Mouse (Mus musculus): ENCODE data around the gene Dgkg.

Gene Dgkg

GRCm38 (mm10) chr16:22501855-22502254, 155.2 kb downstream of the Dgkg start:
- DNase-seq (ENCODE audit: low spot score in 2 of 2): no peak

DNA sequence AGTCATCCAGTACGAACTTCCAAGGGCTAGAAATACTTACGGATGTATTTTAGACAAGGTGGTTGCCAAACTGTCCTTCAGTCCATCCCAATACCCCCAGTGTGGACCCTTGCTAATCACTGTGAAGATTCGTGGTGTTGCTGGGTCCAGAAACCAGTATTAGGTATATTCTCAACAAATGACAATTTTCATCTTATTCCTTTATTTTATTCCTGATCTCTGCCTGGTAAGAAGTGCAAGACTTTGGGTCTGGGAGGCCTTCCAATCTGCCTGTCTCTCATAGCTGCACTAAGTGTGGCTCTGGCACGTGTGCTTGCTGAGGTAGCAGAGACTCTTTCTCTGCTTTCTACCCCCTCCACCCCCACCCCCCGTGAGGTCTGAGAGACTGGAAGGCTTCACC, 156.5 kb downstream of the Dgkg start:
- no peak for DNase-seq (ENCODE audit: low spot score in 2 of 2)

GRCm38 (mm10) chr16:22499951-22500350, 157.1 kb downstream of the Dgkg start:
- DNase-seq (ENCODE audit: low spot score in 2 of 2): no peak

DNA sequence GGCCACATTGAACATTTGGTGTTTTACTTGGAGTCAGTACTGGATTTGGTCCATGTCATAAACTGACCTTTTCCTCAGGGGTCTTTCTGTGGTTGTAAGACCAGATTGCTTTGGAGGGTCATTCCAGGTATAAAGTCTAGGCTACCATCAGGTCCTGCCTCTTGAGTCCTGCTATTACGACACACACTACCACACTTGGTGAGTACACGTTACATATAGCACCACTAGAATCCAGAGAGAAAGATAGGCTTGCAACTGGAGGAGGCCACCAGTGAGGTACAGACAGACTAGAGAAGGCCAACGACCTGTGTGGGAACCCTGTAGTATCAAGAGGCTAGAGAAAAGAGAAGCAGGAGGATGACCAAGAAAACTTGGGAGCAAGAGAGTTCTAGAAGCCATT, 157.6 kb downstream of the Dgkg start:
- DNase-seq (ENCODE audit: low spot score in 2 of 2): no peak

DNA sequence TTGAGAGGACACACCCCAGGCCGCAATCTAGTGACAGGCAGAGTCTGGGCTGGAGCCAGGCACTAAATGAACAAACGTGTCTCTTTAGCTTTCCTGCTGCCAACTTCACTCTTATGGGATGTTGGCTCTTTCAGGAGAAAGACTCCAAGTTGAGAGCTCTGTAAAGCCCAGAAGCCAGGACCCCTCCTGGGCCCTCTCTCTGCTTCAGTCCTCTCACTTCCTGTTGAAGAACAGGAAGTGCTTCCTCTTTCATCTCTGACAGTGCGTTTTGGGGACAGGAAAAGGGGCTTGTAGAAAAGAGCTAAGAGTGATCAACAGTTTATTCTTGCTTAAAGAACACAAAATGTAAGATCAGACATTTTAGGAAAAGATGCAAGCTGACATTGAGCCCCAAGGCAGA, 159.0 kb downstream of the Dgkg start:
- DNase-seq (ENCODE audit: low spot score in 2 of 2): no peak

- DNase-seq (ENCODE audit: low spot score in 2 of 2): no peak
Measured at GRCm38 (mm10) chr16:22495259-22495658, 161.8 kb downstream of the Dgkg start.

GRCm38 (mm10) chr16:22494815-22495214, 162.2 kb downstream of the Dgkg start:
- no peak for DNase-seq (ENCODE audit: low spot score in 2 of 2)

GRCm38 (mm10) chr16:22493396-22493795, 163.6 kb downstream of the Dgkg start:
- no peak for DNase-seq (ENCODE audit: low spot score in 2 of 2)

DNA sequence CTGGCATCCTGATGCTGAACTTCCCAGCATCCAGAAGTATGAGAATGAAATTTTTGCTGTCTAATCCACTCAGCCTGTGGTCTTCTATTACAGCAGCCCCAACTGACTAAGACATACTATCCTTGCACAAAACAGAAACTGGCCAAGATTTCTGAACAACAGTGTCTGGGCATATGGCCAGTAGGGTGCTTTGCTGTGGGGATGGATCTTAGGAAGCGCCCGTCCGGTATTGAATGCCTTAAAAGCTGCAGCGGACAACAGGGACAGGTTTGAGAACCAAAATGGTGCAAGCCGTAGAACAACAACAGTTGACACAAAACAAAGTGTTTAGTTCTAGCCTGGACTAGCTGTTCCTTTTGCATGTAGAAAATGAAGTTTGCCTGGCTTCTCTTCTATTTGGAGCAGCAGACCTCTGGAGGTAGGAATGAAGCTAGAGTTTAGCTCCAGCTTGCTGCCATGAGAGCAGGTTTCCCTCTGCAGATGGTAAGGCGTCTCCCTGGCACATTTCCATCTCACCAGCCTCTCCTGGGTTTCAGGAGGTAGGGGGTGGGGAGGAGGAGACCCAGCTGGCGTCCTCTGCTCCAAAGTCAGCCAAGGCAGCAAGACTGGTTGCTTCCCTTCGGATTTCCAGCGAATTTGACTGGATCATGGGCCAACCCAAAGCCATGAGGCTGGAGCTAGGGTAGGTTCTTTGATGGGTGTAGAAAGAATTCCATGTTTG, 165.4 kb downstream of the Dgkg start:
- no peak for DNase-seq (ENCODE audit: low spot score in 2 of 2)

DNA sequence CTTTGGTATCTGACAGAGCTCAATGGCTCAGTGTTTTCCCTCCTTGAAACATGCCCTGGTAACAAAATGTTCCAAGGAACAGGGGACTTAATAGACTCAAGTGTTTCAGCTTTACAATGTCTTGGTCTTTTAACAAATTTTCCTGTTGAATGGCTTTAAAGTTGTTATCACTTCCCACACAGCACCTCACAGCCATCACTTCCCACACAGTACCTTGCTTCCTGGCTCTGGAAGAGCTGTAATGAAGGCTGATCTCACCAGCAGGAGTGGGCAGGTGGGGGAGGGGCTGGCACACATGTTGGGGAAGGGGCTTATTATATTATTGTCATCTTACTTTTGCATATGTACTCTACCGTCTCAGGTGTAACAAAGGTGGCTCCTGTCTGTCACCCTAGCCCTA, 173.1 kb downstream of the Dgkg start:
- no peak for DNase-seq (ENCODE audit: low spot score in 2 of 2)

GRCm38 (mm10) chr16:22479322-22479721, 177.7 kb downstream of the Dgkg start:
- DNase-seq (ENCODE audit: low spot score in 2 of 2): no peak

DNA sequence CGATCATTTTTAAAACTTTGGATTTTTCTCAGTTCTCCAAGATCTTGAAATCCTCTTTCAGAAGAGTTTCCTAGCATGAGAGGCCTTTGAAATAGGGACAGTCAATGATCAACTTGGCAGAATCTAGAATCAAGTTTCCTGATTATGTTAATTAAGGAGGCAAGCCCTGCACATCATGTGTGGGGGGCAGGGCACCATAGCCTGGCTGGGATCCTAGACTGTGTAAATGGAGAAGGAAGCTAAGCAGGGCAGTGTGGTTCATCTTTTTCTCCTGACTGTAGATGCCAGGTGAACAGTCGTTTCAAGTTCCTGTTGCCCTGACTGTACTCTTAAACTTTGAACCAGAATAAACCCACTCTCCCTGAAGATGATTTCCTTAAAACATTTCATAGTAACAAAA, 185.3 kb downstream of the Dgkg start:
- no peak for DNase-seq (ENCODE audit: low spot score in 2 of 2)

GRCm38 (mm10) chr16:22469385-22469784, 187.6 kb downstream of the Dgkg start:
- no peak for DNase-seq (ENCODE audit: low spot score in 2 of 2)

DNA sequence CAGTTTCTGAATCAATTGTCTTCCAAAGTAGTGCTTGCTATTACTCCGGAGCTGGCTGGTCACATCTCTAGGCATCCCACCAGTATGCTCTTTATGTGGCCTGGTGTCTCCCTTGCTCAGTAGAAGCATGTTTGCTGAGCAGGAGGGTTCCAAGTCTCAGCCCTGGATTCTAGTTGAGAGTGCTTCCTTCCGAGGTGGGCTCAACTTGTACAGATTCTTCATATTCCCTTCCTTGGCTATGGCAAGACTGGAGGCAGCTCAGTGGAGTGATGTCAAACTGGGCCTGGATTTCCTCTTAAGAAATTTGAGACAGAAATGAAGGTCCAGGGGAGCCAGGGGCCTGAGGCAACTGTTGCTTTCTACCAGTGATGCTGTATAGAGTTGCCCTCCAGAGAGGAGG, 189.9 kb downstream of the Dgkg start:
- DNase-seq (ENCODE audit: low spot score in 2 of 2): no peak

DNA sequence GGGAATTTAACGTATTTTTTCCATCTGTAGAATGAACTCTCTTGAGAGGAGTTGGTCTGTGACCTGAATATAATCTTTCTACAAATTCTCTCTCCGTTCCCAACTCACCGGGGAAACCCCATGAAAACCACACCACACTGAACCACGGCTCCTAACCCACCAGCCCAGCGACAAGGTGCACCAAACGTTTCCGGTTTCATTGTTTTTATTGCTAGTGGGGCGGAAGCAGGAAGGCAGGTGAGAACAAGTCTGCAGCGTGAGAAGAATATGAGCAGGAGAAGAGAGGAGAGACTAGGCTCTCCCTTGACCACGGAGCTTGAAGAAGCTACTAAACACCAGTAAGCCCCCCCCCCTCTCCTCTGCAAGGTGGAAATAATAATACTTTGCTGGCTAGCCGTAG, 190.6 kb downstream of the Dgkg start:
- DNase-seq (ENCODE audit: low spot score in 2 of 2): peak in 1 of 2 experiments; percentile 36

DNA sequence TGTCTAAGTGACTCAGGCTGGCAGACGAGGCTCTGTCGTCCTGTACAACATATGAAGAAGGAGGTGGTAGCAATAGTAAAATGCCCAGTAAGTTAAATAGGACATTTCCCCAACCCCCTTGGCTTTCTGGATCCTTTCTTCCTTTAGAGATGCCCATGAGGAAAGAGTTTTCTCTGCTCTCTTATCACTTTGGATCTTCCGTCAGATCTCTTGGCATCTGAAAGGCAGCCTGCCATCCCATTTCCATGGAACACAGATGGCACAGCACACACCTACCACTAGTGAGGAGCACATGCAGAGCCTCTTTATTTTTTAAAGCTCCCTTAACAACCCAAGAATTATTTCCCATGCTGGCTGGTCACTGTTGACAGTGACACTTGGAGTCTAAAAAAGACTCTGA, 194.8 kb downstream of the Dgkg start:
- no peak for DNase-seq (ENCODE audit: low spot score in 2 of 2)

- DNase-seq (ENCODE audit: low spot score in 2 of 2): no peak
Measured at GRCm38 (mm10) chr16:22461728-22462127, 195.3 kb downstream of the Dgkg start.

- no peak for DNase-seq (ENCODE audit: low spot score in 2 of 2)
Measured at GRCm38 (mm10) chr16:22460960-22461359, 196.1 kb downstream of the Dgkg start.

- no peak for DNase-seq (ENCODE audit: low spot score in 2 of 2)
Measured at GRCm38 (mm10) chr16:22452082-22452481, 204.9 kb downstream of the Dgkg start.

DNA sequence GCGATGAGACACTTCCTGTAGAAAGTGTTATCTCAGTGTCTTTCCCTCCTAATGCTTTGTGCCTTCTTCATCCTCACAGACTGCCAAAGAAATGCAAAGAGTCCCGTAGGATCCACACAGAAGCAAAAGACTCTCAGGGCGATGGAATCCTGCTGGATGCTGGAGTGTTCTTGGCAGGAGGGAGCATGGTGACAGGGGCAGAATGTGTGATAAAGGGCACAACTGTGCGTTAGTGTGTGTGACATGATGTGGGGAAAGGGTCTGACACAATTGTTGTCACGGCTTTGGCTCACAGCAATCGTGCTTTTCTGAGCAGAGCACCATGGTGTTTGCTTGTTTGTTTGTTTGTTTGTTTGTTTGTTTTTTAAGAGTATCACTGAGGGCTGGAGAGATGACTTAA, 208.9 kb downstream of the Dgkg start:
- DNase-seq (ENCODE audit: low spot score in 2 of 2): no peak

DNA sequence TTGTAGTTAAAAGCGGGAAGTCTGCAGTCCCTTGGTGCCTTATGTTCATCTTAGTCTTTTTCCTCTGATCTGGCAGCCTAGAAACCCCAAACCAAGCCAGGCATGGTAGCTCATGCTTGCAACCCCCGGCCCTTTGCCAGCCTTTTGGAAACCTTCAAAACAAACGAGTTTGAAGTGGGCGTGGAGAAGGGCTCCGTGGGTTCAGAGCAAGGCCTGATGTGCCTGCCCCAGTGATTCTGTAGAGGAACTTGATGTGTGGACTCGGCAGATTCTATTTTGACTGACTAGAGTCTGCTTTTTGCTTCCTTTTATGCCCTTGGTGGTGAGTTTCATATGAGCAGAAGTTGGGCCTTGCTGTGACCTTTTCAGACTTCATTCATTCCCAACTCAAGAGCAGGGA, 212.2 kb downstream of the Dgkg start:
- DNase-seq (ENCODE audit: low spot score in 2 of 2): peak in 1 of 2 experiments; percentile 37

DNA sequence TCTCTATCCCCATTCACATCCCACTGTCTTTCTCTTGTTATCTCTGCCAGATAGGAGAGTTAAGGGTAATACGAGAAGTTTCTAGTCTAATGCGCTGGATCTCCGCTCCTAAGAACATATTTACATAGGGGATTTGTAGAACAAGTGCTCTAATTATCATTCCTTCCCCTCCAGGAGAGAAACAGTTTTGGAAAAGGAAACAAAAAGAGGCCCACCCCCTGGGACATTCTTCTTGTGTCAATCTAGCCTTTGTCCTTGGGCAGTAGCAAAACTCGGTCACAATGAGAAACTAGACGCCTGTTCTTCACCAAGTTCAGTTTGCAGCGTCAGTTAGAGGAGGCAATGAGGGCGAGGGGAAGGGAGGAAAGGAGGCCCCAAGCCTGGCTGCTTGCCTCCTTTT, 214.8 kb downstream of the Dgkg start:
- DNase-seq (ENCODE audit: low spot score in 2 of 2): no peak

DNA sequence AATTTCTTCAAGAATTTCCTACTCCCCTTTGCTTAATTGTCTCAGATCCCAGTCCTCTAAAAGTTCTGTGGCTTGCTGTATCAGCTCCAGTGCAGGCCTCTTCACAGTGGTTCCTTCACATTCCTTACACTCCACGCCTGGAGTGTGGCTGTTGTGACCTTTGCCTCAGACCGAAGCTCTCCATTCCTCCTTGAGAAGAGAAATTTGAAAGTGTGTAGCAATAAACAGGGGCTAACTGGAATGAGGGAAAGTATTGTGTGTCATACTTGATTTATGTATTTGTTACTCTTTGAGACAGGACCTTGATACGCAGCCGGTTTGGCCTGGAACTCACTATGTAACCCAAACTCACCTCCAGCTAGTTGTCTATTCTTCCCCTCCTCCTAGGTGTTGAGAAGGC, 215.7 kb downstream of the Dgkg start:
- DNase-seq (ENCODE audit: low spot score in 2 of 2): no peak

GRCm38 (mm10) chr16:22440269-22440668, 216.8 kb downstream of the Dgkg start:
- peak; percentile 16 to 43 for DNase-seq (ENCODE audit: low spot score in 2 of 2)
